Mouse (Mus musculus) left cerebral cortex, adult 2 months (tissue): ENCODE results near the gene Ahcyl2. TPM values are rescaled to one million over a fixed set of nuclear protein-coding genes. Genes with fewer than 3 reads are reported as not detected.

Source experiments
- DNase-seq, 2 experiments: peaks; one replicate each; pipeline ENCODE4 v3.0.0; 2021 to 2022; ENCODE audit warnings: low spot score in 2 of 2, mixed read lengths in 1 of 2; ENCODE audit errors: extremely low spot score in 1 of 2
- H3K27ac ChIP-seq: fragments of 200-600 bp; 2 replicates; pipeline ENCODE4 v1.8.1; 2022
- H3K4me3 ChIP-seq: fragments of 200-600 bp; 2 replicates; pipeline ENCODE4 v1.8.1; 2022
- CTCF ChIP-seq: fragments of 200-600 bp; IDR thresholded peaks from 2 replicates; pipeline ENCODE4 v1.8.1; 2022; ENCODE audit warnings: antibody characterized with exemption, mild to moderate bottlenecking, moderate library complexity
- intact Hi-C: fragments of 180-260 bp; cut with DNase I; formaldehyde crosslinking; loops from one replicate; pipeline ENCODE4 v1.15.1; 2025
- long read RNA-seq, 2 experiments: library from polyadenylated mRNA; stranded (forward); transcript quantifications; one replicate each; pipeline ENCODE4 v2.0.0; 2021; ENCODE audit warnings: borderline mapping rate in 2 of 2
- total RNA-seq, 2 experiments: library from RNA; stranded (reverse); gene quantifications; 2 replicates each; pipeline ENCODE4 v1.2.3; 2021

Gene Ahcyl2
- total RNA-seq, result 100 to 1,000 TPM; 137 to 141 TPM
- long read RNA-seq, experiment 1, full-length matches to known transcripts, result 31 of 56 reads
- long read RNA-seq, experiment 1, partial matches to known transcripts, result 4 of 56 reads
- long read RNA-seq, experiment 1, other reads (novel, unspliced or antisense), result 21 of 56 reads
- long read RNA-seq, experiment 2, full-length matches to known transcripts, result 26 of 42 reads
- long read RNA-seq, experiment 2, partial matches to known transcripts, result 3 of 42 reads
- long read RNA-seq, experiment 2, other reads (novel, unspliced or antisense), result 13 of 42 reads

DNA sequence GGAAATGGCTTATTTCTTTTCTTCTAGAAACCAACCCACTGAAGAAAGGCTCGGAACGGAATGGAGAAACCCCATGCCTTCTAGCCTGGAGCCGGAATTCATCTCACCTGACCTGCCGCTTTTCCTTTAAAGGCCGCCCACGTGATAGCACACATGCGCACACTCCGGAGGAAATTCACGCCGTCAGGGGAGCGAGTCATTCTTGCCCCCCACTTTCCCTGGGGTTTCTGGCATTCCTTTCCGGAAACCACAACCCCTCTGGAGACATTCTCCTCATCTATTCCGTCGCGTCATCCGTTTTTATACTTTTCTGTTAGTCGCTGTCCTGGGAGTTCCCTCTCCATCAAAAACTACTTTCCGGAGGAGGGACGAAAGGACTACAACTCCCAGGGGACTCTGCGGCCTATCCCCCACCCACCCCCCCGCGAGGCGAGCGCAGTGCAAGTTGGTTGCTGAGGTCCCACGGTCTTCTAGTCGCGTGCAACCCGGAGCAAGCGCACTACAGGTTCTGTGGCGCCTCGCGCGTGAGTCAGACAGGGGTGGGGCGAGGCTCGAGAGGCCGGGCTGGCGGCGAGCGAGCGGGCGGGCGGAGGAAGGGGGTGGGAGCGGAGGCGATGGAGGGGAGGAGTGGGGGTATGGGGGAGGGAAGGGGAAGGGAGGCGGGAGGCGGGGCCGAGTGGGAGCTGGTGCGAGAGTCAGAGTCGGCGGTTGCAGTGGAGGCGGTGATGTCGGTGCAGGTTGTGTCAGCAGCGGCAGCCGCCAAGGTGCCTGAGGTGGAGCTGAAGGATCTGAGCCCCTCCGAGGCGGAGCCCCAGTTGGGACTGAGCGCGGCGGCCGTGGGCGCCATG lies at the start of gene Ahcyl2:
Gene Ahcyl2, plus strand, starts transcription at position 199 of the 848 bp plus-strand sequence.
- intact Hi-C loops, result loop anchor here (2.0 to 5.0 kb wide), 2 partner anchors 47 to 279 kb away; partner anchors contain the start of gene Nrf1

DNA sequence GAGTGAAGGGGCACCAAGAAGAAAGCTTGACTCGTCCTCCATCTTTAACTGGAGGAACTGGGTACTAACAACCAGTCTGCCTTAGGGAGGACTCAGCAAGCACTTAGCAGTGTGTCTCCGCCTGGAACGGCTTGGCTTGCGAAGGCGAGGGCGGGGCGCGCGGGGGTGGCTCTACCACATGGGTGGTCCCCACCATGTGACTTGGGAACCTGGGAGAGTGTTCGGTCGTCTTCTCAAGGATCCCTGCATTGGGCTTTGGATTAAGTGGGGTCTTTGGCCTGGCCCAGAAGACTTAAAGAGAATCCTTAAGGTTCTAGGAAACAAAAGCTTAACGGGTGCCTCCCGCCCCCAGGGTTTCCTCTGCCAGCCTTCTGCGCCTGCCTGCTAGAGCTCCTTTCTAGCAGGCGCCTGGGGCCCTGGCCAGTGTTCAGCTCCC lies 48.9 kb upstream of the Ahcyl2 start:
- Histone ChIP-seq H3K27ac (peak overlapping the region; percentile 77), H3K4me3 (peak overlapping the region; percentile 35)
- no peak for TF ChIP-seq CTCF
- intact Hi-C loops, result no loop called here
- peak; percentile 75 to 77 for DNase-seq

More for the DNA sequence above, at the start of gene Ahcyl2:
- peak; percentile 93 to 95 for DNase-seq
- no peak for TF ChIP-seq CTCF
- peak within 1 kb of the TSS; percentile 91 for H3K27ac ChIP-seq
- peak within 1 kb of the TSS; percentile 91 for H3K4me3 ChIP-seq

DNA sequence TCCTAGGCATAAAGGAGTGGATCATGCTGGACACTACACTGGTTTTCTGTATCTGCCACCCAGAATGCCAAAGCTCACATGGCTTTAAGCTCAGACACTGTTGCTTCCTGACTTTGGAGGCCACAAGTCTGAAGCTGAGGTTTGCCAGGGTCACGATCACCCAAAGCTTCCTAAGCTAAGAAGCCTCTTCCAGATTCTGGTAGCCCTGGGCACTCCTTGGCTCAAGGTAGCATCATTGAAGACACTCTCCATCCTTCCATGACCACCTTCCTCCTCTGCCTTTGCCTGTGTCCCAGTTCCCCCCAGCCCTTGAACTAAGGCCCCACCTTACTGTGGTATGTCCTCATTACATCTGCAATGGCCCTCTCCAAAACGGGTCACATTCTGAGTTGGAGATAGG lies 45.9 kb upstream of the Ahcyl2 start:
- DNase-seq, result no peak
- intact Hi-C loops, result no loop called here
- no peak overlapping the region for H3K27ac ChIP-seq
- H3K4me3 ChIP-seq, result no peak overlapping the region
- no peak for TF ChIP-seq CTCF

DNA sequence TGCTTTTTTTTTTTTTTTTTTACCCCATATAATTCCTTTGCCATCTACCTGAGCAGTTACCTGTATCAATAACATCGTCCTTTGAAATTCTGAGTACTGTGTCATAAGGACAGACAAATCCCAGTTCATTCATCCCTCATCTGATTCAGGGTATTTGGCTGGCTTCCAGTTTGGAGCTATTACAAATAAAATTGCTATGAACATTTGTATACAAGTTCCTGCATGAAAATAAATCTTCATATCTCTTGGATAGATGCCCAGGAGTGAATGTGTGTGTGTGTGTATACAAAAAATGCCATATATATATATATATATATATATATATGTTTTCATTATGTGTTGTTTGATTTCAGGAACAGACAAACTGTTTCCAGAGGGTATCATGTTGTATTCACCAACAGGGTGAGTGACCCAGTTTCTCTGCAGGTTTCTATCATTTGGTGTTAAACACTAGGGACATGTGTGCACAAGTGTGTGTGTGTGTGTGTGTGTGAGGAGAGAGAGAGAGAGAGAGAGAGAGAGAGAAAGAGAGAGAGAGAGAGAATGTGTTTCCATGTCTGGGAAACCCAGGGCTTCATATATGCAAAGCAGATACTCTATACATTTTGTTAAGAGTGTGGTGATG lies 41.1 kb upstream of the Ahcyl2 start:
- Histone ChIP-seq H3K4me3 (no peak overlapping the region), H3K27ac (no peak overlapping the region)
- no peak for TF ChIP-seq CTCF
- intact Hi-C loops, result no loop called here
- no peak for DNase-seq

DNA sequence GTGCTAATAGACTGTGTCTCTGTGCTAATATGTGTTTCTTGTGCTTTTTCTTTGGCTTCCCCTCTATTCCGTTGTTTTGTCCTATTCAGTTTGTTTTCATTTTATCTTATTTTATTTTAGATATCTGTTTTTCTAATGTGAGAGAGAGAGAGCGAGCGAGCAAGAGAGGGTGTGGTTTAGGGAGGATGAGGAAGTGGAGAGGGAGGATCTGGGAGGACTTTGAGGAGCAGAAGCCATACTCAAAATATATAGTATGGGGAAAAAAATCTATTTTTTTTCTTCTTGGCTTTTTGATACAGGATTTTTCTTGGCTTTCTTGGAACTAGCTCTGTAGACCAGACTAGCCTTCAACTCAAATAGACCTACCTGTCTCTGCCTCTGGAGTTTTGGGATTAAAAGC lies 39.8 kb upstream of the Ahcyl2 start:
- Histone ChIP-seq H3K4me3 (no peak overlapping the region), H3K27ac (no peak overlapping the region)
- no peak for TF ChIP-seq CTCF
- intact Hi-C loops, result no loop called here
- DNase-seq, result no peak

DNA sequence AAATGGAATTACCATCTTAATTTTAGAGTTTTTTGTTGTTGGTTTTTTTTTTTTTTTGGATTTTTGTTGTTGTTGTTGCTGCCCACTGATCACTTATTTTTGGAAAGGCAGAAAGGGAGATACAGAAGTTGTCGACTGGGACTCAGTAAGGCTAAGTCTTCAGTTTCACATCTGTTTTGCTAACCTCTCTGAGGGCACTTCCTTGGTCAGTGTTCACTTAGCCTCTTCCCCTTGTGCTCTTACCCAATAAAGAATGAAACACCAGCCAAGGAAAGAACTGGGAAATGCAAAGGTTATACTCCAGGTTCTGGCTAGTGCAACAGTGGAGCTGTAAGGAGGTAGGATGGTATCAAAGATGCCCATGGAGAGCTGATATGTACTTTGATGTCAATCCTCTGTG lies 38.3 kb upstream of the Ahcyl2 start:
- intact Hi-C loops, result no loop called here
- no peak overlapping the region for H3K27ac ChIP-seq
- no peak for TF ChIP-seq CTCF
- DNase-seq, result no peak
- H3K4me3 ChIP-seq, result no peak overlapping the region

DNA sequence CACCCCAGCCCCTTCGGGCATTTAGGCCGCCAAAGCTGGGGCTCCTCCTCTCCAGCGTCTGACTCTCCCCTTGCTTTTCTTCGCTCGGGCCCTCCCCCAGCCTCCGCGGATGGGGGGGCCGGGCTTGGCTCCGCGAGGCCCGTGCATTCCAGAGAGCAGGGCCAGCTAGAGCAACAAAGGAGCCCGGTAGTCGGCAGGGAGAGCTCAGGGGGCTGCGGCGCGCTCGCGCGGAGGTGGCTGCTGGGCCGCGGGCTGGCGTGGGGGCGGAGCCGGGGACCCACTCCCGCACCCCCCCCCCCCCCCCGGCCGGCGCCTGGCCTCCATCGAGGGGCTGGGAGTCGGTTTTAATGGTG lies 32.5 kb upstream of the Ahcyl2 start, which contains the start of gene Smo:
Gene Smo, plus strand, starts transcription at position 168 of the 353 bp plus-strand sequence.
- intact Hi-C loops, result no loop called here
- TF ChIP-seq CTCF, result no peak
- peak; percentile 38 to 52 for DNase-seq
- Histone ChIP-seq H3K4me3 (peak within 1 kb of the TSS; percentile 65), H3K27ac (peak within 1 kb of the TSS; percentile 53)

DNA sequence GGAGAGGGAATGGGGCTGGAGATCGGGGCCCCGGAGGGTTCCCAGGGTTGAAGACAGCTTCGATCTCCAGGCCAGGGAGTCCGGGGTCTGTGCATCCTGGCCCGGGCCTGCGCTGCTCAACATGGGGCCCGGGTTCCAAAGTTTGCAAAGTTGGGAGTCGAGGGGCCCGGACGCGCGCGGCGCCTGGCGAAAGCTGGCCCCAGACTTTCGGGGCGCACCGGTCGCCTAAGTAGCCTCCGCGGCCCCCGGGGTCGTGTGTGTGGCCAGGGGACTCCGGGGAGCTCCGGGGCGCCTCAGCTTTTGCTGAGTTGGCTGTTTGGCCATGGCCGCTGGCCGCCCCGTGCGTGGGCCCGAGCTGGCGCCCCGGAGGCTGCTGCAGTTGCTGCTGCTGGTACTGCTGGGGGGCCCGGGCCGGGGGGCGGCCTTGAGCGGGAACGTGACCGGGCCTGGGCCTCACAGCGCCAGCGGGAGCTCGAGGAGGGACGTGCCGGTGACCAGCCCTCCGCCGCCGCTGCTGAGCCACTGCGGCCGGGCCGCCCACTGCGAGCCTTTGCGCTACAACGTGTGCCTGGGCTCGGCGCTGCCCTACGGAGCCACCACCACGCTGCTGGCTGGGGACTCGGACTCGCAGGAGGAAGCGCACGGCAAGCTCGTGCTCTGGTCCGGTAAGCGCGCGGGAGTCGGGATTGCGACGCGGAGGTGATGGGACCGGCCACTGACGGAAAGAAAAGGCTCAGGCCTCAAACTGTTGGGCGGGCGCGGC lies 31.9 kb upstream of the Ahcyl2 start:
- peak overlapping the region; percentile 65 for H3K4me3 ChIP-seq
- H3K27ac ChIP-seq, result peak overlapping the region; percentile 53
- intact Hi-C loops, result no loop called here
- DNase-seq, result no peak
- TF ChIP-seq CTCF, result no peak

DNA sequence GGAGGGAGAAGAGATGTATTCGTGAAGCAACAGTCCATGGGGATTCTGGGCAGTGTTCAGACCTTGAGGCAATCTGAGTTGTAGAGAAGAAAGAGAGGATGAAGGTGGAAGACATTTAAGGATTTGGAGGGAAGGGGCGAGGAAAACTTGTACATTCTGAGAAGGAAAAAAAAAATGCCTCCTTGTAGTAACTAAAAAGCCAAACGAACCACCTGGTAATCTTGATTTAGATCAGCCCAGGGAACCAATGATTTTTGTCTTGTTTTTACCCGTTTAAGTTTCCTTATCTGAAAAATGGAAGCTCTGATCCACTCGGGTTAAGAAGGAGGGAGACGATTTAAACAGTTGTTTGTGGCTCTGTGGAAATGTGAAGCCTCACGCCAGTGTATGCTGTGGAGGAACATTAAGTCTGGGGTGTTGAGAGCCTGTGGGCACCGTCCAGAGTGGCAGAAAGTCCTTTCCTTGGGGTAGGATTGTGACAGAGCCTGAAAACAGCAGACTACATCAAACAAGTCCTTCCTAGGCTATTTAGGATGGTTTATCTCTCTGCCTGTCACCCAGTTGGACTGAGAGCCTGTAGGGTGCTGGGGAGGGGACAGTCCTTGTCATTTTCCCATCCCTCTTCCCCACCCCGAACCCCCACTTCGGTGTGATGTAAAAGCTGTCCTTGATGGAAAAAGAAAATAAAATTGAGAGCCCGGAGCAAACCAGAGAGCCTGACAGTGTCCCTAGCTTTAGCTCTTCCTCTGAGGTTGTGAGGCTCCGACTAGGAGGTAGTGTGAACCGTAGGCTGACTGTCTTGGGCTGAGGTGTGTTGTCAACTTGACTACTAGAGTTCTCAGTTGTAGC lies 31.0 kb upstream of the Ahcyl2 start:
- DNase-seq, result no peak
- intact Hi-C loops, result no loop called here
- Histone ChIP-seq H3K4me3 (peak overlapping the region; percentile 65), H3K27ac (no peak overlapping the region)
- no peak for TF ChIP-seq CTCF

DNA sequence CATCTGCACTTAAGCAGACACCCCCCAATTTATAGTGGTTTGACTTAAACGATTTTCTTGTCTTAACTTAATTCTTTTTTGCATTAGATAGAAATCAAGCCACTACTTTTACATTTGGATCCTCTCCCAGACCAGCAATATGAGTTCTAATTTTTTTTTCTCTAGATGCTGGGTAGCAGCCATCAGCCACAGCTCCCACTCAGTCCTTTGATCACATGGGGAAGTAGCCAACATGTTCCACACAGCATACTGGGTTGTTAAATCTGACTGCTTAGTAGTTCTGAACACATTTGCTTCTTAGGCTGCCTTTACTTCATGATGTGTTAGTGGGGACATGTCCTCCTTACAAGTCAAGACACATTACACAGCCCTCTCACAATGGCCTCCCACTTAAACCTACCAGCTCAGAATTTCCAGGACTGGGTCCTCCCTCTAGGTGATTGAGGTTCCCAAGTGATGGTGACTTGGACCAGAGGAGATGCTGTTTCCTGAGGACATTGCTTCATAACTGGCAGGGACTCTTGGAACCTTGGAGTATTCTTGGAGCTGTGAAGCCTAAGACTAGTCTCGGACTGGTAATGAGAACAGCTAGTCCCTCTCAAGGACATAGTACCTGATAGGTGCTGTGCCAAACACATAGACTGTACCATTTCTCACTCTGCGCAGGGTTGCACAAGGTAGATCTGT lies 16.2 kb upstream of the Ahcyl2 start:
- no peak for TF ChIP-seq CTCF
- H3K4me3 ChIP-seq, result no peak overlapping the region
- no peak for DNase-seq
- intact Hi-C loops, result loop anchor here (10.0 kb wide), 1 partner anchor 213 kb away; no protein-coding TSS in a partner anchor
- no peak overlapping the region for H3K27ac ChIP-seq
